Mouse (Mus musculus) kidney, adult 2 months (tissue): ENCODE measurements around the gene Cyp2a12.

ENCODE experiments used
- CTCF ChIP-seq: fragments of 200-500 bp; conservative IDR thresholded peaks from 2 replicates; pipeline ENCODE4 v1.5.1; 2011; ENCODE audit warnings: low read depth, mild to moderate bottlenecking, control low read depth, low read length, moderate library complexity, mixed read lengths; ENCODE audit not compliant: insufficient read depth, insufficient read length
- POLR2A ChIP-seq: fragments of 200-500 bp; IDR thresholded peaks from one replicate; pipeline ENCODE4 v1.6.1; 2011; ENCODE audit warnings: low read depth, low read length, control low read depth

DNA sequence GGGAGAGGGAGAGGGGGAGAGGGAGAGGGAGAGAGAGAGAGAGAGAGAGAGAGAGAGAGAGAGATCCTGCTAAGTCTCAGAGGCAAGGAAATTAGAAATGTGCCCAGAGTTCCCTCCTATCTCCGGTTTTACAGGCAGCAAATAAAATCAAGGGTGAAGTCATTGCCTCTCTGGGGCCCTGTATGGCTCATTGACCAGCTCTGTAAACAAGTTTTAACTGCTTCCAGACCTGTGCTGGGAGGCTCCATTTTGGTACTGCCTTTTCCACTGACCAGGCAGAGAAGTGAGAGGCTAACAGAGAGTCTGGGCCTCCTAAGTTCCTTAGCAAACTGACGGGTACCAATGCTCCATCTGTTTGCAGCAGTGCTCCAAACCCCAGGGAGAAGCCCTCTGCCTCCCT is 52.7 kb downstream of the Cyp2a12 start:
- TF ChIP-seq CTCF (no peak), POLR2A (no peak)
